Mouse (Mus musculus): ENCODE results near the gene Ctnnb1. TPM values are rescaled to one million over a fixed set of nuclear protein-coding genes. Genes with fewer than 3 reads are reported as not detected.

Ctnnb1 gene
- total and polyA plus RNA-seq, 3 experiments = 197 to 383 (median 290) TPM

DNA sequence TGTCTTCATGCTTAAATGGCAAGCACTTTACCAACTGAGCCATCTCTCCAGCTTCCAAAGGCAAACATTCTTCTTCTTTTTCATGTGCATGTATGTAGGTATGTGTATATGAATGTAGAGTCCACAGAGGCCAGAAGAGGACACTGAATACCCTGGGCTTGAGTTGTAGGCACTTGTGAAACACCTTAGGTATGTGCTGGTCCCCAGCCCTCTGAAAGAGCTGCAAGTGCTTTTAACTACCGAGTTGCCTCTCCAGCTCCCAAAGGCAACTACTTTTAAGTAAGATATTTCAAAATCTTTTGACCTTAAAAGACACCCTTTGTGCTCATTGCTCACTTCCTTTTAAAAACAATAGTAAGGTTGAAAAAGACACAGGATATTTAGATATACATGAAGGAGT lies 2.9 kb upstream of the Ctnnb1 start:
- H3K9me3 ChIP-seq (replicated peaks; ENCODE audit: low read length) = peaks cover 3% of the 10 kb centered on the region
- no peaks in the 10 kb centered on the region for H3K36me3 ChIP-seq (replicated peaks in 1 of 2; ENCODE audit: control insufficient read depth in 1 of 2, insufficient read depth in 1 of 2, low read length in 1 of 2)
- no peak overlapping the region for H3K4me3 ChIP-seq (replicated peaks in 1 of 3; ENCODE audit: low read depth in 2 of 3, low read length in 2 of 3, poor library complexity in 1 of 3)
- H3K27ac ChIP-seq (ENCODE audit: insufficient read depth, low read depth) = no peak overlapping the region
- no peaks in the 10 kb centered on the region for H3K27me3 ChIP-seq (replicated peaks)
- H3K4me1 ChIP-seq (ENCODE audit: control insufficient read depth in 1 of 2, insufficient read depth in 2 of 2) = peaks cover 0 to 17% of the 10 kb centered on the region in 2 experiments; a peak in 2 of 4 replicates
- no peak overlapping the region for H3K9ac ChIP-seq (ENCODE audit: insufficient read depth, low read depth)
- dilution Hi-C loops (cut with MboI; ENCODE audit: extremely low pct_ligation_motif_present, extremely low pct_unique_long_range_greater_than_20kb, low sequenced_read_pairs) = no loop called here
- no peak for DNase-seq (ENCODE audit: extremely low read depth)
- TF ChIP-seq NELFE (IDR thresholded peaks at IDR 0.05; ENCODE audit: low read depth, low read length) (no peak), SIN3A (IDR thresholded peaks at IDR 0.05; ENCODE audit: low read length) (no peak), USF2 (conservative IDR thresholded peaks at IDR 0.05; ENCODE audit: low read depth, low read length) (no peak), ZMIZ1 (IDR thresholded peaks at IDR 0.05; ENCODE audit: low read depth, low read length) (no peak), MAX (IDR thresholded peaks at IDR 0.05; ENCODE audit: low read length) (no peak), MYC (IDR thresholded peaks at IDR 0.05; ENCODE audit: low read depth, low read length) (no peak), PAX5 (IDR thresholded peaks at IDR 0.05; ENCODE audit: low read length) (no peak), CHD2 (IDR thresholded peaks at IDR 0.05; ENCODE audit: low read length) (no peak), JUN (IDR thresholded peaks at IDR 0.05; ENCODE audit: insufficient read depth, low read depth, low read length) (no peak), ELF1 (IDR thresholded peaks at IDR 0.05; ENCODE audit: low read depth, low read length) (no peak), CTCF (conservative IDR thresholded peaks at IDR 0.05 in 1 of 2, IDR thresholded peaks at IDR 0.05 in 1 of 2; ENCODE audit: low read depth in 2 of 2, low read length in 2 of 2) (no peak), SMC3 (IDR thresholded peaks at IDR 0.05; ENCODE audit: low read depth, low read length) (no peak), EP300 (IDR thresholded peaks at IDR 0.05; ENCODE audit: low read length) (no peak), ZC3H11A (IDR thresholded peaks at IDR 0.05; ENCODE audit: low read depth, low read length) (no peak), ZNF384 (IDR thresholded peaks at IDR 0.05; ENCODE audit: low read depth, low read length) (no peak), IRF4 (IDR thresholded peaks at IDR 0.05; ENCODE audit: low read depth, low read length) (no peak), RCOR1 (conservative IDR thresholded peaks at IDR 0.05; ENCODE audit: low read depth, low read length) (no peak), TBP (conservative IDR thresholded peaks at IDR 0.05; ENCODE audit: low read depth, low read length) (no peak), TCF12 (IDR thresholded peaks at IDR 0.05; ENCODE audit: low read depth, low read length) (no peak), NRF1 (IDR thresholded peaks at IDR 0.05; ENCODE audit: low read depth, low read length) (no peak)
- H3K4me2 ChIP-seq (ENCODE audit: insufficient read depth, low read depth, poor library complexity, severe bottlenecking) = no peak overlapping the region
- H3K79me2 ChIP-seq (replicated peaks; ENCODE audit: control insufficient read depth, extremely low read depth, insufficient read depth, poor library complexity, severe bottlenecking) = no peaks in the 10 kb centered on the region
- in situ Hi-C loops (cut with MboI; ENCODE audit: low pct_ligation_motif_present, low pct_unique_long_range_greater_than_20kb, low sequenced_read_pairs) = no loop called here

DNA sequence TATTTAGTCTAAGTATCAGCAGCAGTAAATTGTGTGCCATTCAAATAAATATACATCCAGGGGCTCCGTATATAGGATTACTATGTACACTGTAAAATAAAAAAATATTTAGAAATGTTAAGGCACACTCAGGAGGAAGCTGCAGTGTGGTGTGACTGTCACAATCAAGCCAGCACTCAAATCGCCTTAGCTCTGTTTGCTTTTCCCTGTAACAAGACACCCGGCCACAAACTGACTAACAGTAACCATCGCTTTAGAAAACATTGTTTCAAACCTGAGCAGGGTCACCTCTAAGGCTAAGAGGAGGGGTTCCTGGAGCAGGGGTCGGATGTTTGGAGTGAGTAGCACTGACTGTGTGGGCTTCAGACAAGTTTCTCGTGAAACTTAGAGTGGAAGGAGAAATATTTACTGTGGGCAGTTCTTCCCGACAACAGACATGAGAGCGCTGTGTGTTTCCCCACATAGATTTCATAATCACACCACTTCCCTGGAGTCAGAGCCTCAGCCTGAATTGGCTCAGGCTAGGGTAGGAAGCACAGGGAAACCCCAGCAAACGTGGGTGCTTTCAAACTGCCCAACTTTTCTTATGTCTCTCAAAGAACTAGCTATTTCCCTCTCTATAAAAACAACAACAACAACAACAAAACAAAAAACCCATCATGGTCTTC lies 1.9 kb upstream of the Ctnnb1 start:
- TF ChIP-seq MXI1 (IDR thresholded peaks at IDR 0.05; ENCODE audit: low read depth, low read length) (no peak), MAZ (IDR thresholded peaks at IDR 0.05; ENCODE audit: low read depth, low read length) (no peak), IRF4 (IDR thresholded peaks at IDR 0.05; ENCODE audit: low read depth, low read length) (no peak), GABPA (IDR thresholded peaks at IDR 0.05; ENCODE audit: insufficient replicate concordance, low read depth, low read length) (no peak), JUND (conservative IDR thresholded peaks at IDR 0.05; ENCODE audit: low read depth, low read length) (no peak), TCF12 (IDR thresholded peaks at IDR 0.05; ENCODE audit: low read depth, low read length) (no peak), MYC (IDR thresholded peaks at IDR 0.05; ENCODE audit: low read depth, low read length) (no peak), TBP (conservative IDR thresholded peaks at IDR 0.05; ENCODE audit: low read depth, low read length) (no peak)
- dilution Hi-C loops (cut with MboI; ENCODE audit: extremely low pct_ligation_motif_present, extremely low pct_unique_long_range_greater_than_20kb, low sequenced_read_pairs) = no loop called here

More for the DNA sequence above, 1.9 kb upstream of the Ctnnb1 start:
- Histone ChIP-seq H3K9ac (ENCODE audit: insufficient read depth, low read depth) (no peak overlapping the region), H3K27ac (ENCODE audit: insufficient read depth, low read depth) (no peak overlapping the region), H3K4me1 (ENCODE audit: control insufficient read depth in 1 of 2, insufficient read depth in 2 of 2) (peaks cover 0 to 17% of the 10 kb centered on the region in 2 experiments; a peak in 2 of 4 replicates), H3K9me3 (replicated peaks; ENCODE audit: low read length) (peaks cover 3% of the 10 kb centered on the region), H3K79me2 (replicated peaks; ENCODE audit: control insufficient read depth, extremely low read depth, insufficient read depth, poor library complexity, severe bottlenecking) (no peaks in the 10 kb centered on the region), H3K4me2 (ENCODE audit: insufficient read depth, low read depth, poor library complexity, severe bottlenecking) (no peak overlapping the region), H3K27me3 (replicated peaks) (no peaks in the 10 kb centered on the region), H3K4me3 (replicated peaks in 1 of 3; ENCODE audit: low read depth in 2 of 3, low read length in 2 of 3, poor library complexity in 1 of 3) (no peak overlapping the region), H3K36me3 (replicated peaks in 1 of 2; ENCODE audit: control insufficient read depth in 1 of 2, insufficient read depth in 1 of 2, low read length in 1 of 2) (no peaks in the 10 kb centered on the region)
- DNase-seq (ENCODE audit: extremely low read depth) = no peak
- in situ Hi-C loops (cut with MboI; ENCODE audit: low pct_ligation_motif_present, low pct_unique_long_range_greater_than_20kb, low sequenced_read_pairs) = no loop called here
